Mouse (Mus musculus): Measurements from ENCODE around the gene 4930402H24Rik. TPM values are rescaled to one million over a fixed set of nuclear protein-coding genes. Genes with fewer than 3 reads are reported as not detected.
A peak's percentile ranks its signal among the peaks of the same experiment; 100 is the strongest.

4930402H24Rik gene
- polyA plus RNA-seq (2015; fragmentation: Nextera tagmentation; extraction: Ambion mirVana): 109 and 112 TPM in 2 replicates

GRCm38 (mm10) chr2:130905751-130906583, at the start of gene 4930402H24Rik, which contains the start of gene Atrn:
Gene 4930402H24Rik (minus strand): TSS chr2:130906406.
Gene Atrn (plus strand): TSS chr2:130906495.
- Histone ChIP-seq H3K4me2 (replicated peaks) (peak within 1 kb of the TSS; percentile 84), H3K36me3 (0 out of 2 replicates have a peak, but pooled peaks cover 3% of the 10 kb centered on the region), H3K9ac (replicated peaks) (peak within 1 kb of the TSS; percentile 96), H3K9me3 (no peaks in the 10 kb centered on the region), H3K4me1 (replicated peaks) (peaks cover 32% of the 10 kb centered on the region), H3K27ac (peak within 1 kb of the TSS; percentile 88), H3K4me3 (replicated peaks) (peak within 1 kb of the TSS; percentile 99), H3K27me3 (no peaks in the 10 kb centered on the region)
- ATAC-seq: peak; percentile 98
- WGBS: 4% methylated on average over 49 of the region's 50 CpGs

- 7% methylated on average over 1 of the region's 1 CpGs for WGBS
- no peak overlapping the region for H3K9ac ChIP-seq (replicated peaks)
- no peaks in the 10 kb centered on the region for H3K4me1 ChIP-seq (replicated peaks)
- no peak overlapping the region for H3K27ac ChIP-seq
- H3K4me2 ChIP-seq (replicated peaks): no peak overlapping the region
- H3K36me3 ChIP-seq: peaks cover 16% of the 10 kb centered on the region
- peak; percentile 68 for ATAC-seq
- H3K9me3 ChIP-seq: no peaks in the 10 kb centered on the region
- no peak overlapping the region for H3K4me3 ChIP-seq (replicated peaks)
- H3K27me3 ChIP-seq: no peaks in the 10 kb centered on the region
Measured at GRCm38 (mm10) chr2:130950548-130950947, 44.3 kb upstream of the 4930402H24Rik start.

DNA sequence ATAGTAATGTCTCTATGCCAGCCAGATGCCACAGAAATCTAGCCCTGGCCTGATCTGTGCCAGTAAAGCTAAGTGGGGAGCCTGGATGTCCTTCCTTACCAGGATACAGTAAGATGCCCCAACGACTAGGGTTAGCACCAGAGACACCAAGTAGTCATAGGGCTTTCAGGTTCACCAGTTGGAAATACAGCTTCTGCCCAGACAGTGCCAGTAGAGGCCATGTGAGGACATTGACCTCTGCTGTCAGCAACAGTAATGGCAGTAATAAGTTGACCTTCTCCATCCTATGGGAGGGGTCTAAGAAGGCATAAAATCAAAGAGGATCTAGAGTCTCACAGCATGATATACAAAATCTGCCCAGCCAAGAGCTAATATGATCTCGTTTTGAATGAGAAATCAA, 43.6 kb upstream of the 4930402H24Rik start:
- ATAC-seq: no peak
- Histone ChIP-seq H3K36me3 (peaks cover 16% of the 10 kb centered on the region), H3K27ac (no peak overlapping the region), H3K4me2 (replicated peaks) (no peak overlapping the region), H3K4me1 (replicated peaks) (no peaks in the 10 kb centered on the region), H3K9ac (replicated peaks) (no peak overlapping the region), H3K4me3 (replicated peaks) (no peak overlapping the region), H3K27me3 (no peaks in the 10 kb centered on the region), H3K9me3 (no peaks in the 10 kb centered on the region)
- WGBS: 81% methylated on average over 2 of the region's 2 CpGs

GRCm38 (mm10) chr2:130932865-130933264, 26.7 kb upstream of the 4930402H24Rik start:
- WGBS: 89% methylated on average over 12 of the region's 12 CpGs
- Histone ChIP-seq H3K9me3 (no peaks in the 10 kb centered on the region), H3K4me3 (replicated peaks) (no peak overlapping the region), H3K9ac (replicated peaks) (no peak overlapping the region), H3K27me3 (no peaks in the 10 kb centered on the region), H3K4me1 (replicated peaks) (no peaks in the 10 kb centered on the region), H3K27ac (no peak overlapping the region), H3K36me3 (peaks cover 8% of the 10 kb centered on the region; the same call in 1 of the 2 replicates), H3K4me2 (replicated peaks) (no peak overlapping the region)
- no peak for ATAC-seq

GRCm38 (mm10) chr2:130929994-130930393, 23.8 kb upstream of the 4930402H24Rik start:
- Histone ChIP-seq H3K4me2 (replicated peaks) (no peak overlapping the region), H3K27ac (no peak overlapping the region)
- 96% methylated on average over 5 of the region's 5 CpGs for WGBS

DNA sequence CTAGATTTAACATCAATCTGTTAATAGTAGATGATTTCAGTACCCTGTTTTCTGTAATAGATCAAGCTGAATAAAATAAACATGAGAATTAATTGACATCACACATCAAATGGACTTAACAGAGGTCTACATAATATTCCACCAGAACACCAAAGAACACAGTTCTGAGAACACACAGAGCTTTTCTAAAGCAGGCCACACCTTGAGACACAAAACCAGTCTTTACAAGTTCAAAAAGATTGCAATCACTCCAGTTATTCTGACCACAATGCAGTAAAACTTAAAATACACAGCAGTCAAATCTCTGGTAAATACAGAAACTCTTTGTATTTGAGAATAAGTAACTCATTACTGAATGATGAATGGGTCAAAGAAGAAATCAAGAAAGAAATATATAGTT, 22.3 kb upstream of the 4930402H24Rik start:
- Histone ChIP-seq H3K4me2 (replicated peaks) (no peak overlapping the region), H3K4me3 (replicated peaks) (no peak overlapping the region), H3K27me3 (no peaks in the 10 kb centered on the region), H3K4me1 (replicated peaks) (no peaks in the 10 kb centered on the region), H3K9ac (replicated peaks) (no peak overlapping the region), H3K36me3 (no peaks in the 10 kb centered on the region), H3K27ac (no peak overlapping the region), H3K9me3 (no peaks in the 10 kb centered on the region)
- no peak for ATAC-seq

More at GRCm38 (mm10) chr2:130929994-130930393, 23.8 kb upstream of the 4930402H24Rik start:
- Histone ChIP-seq H3K36me3 (no peaks in the 10 kb centered on the region), H3K9me3 (no peaks in the 10 kb centered on the region), H3K4me3 (replicated peaks) (no peak overlapping the region), H3K27me3 (no peaks in the 10 kb centered on the region), H3K9ac (replicated peaks) (no peak overlapping the region), H3K4me1 (replicated peaks) (no peaks in the 10 kb centered on the region)
- no peak for ATAC-seq

GRCm38 (mm10) chr2:130928031-130928430, 21.8 kb upstream of the 4930402H24Rik start:
- Histone ChIP-seq H3K36me3 (no peaks in the 10 kb centered on the region), H3K27me3 (no peaks in the 10 kb centered on the region), H3K4me3 (replicated peaks) (no peak overlapping the region), H3K9ac (replicated peaks) (no peak overlapping the region), H3K9me3 (no peaks in the 10 kb centered on the region), H3K4me1 (replicated peaks) (no peaks in the 10 kb centered on the region), H3K27ac (no peak overlapping the region), H3K4me2 (replicated peaks) (no peak overlapping the region)
- no peak for ATAC-seq
- 89% methylated on average over 4 of the region's 4 CpGs for whole genome bisulfite sequencing

- H3K27me3 ChIP-seq: no peaks in the 10 kb centered on the region
- H3K4me2 ChIP-seq (replicated peaks): no peak overlapping the region
- H3K4me3 ChIP-seq (replicated peaks): no peak overlapping the region
- H3K27ac ChIP-seq: no peak overlapping the region
- H3K9ac ChIP-seq (replicated peaks): no peak overlapping the region
- WGBS: 85% methylated on average over 2 of the region's 2 CpGs
- ATAC-seq: no peak
- H3K4me1 ChIP-seq (replicated peaks): no peaks in the 10 kb centered on the region
- no peaks in the 10 kb centered on the region for H3K9me3 ChIP-seq
- H3K36me3 ChIP-seq: no peaks in the 10 kb centered on the region
Measured at GRCm38 (mm10) chr2:130924950-130925349, 18.7 kb upstream of the 4930402H24Rik start.

DNA sequence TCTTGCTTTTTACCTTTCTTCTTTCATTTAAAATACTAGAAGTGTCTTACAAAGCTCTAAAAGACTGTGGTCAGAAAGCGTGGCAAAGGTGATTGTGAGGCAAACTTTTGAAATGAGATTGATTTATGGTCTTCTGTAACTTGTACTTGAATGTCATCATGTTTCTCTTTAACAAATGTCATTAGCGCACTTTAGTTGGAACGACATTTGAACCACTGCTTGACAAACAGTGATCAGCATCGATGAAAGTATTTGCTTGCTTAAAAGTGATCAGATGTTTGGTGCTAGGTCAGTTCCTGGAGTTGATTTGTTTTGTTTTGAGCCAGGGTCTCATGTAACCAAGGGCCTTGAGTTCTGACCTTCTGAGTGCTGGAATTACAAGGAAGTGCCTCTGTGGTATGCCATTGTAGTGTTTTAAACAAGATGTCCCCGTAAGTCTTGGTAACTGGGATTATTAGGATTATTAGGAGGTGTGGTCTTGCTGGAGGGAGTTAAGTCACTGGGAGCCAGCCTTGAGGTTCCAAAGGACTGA, 12.9 kb upstream of the 4930402H24Rik start:
- H3K9me3 ChIP-seq: no peaks in the 10 kb centered on the region
- no peak overlapping the region for H3K9ac ChIP-seq (replicated peaks)
- no peak overlapping the region for H3K27ac ChIP-seq
- H3K4me1 ChIP-seq (replicated peaks): no peaks in the 10 kb centered on the region
- H3K36me3 ChIP-seq: no peaks in the 10 kb centered on the region
- ATAC-seq: no peak
- H3K4me2 ChIP-seq (replicated peaks): no peak overlapping the region
- WGBS: 83% methylated on average over 5 of the region's 5 CpGs
- H3K4me3 ChIP-seq (replicated peaks): no peak overlapping the region
- no peaks in the 10 kb centered on the region for H3K27me3 ChIP-seq

DNA sequence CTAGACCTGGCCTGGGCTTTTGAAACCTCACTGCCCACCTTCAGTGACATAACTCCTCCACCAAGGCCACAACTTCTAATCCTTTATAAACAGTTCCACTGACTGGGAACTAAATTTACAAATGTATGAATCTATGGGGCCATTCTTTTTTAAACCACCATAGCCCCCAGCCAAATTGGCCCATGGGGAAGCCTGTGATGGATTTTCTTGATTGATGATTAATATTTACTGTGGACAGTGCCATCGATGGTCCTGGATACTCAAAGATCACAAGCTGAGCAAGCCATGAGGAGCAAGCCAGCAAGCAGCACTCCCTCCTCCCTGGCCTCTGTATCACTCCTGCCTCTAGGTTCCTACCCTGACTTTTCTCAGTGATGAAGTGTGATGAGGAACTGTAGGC, 11.5 kb upstream of the 4930402H24Rik start:
- H3K9me3 ChIP-seq: no peaks in the 10 kb centered on the region
- no peak for ATAC-seq
- H3K36me3 ChIP-seq: no peaks in the 10 kb centered on the region
- no peaks in the 10 kb centered on the region for H3K27me3 ChIP-seq
- WGBS: 96% methylated on average over 1 of the region's 1 CpGs
- no peak overlapping the region for H3K4me3 ChIP-seq (replicated peaks)
- no peak overlapping the region for H3K4me2 ChIP-seq (replicated peaks)
- H3K4me1 ChIP-seq (replicated peaks): no peaks in the 10 kb centered on the region
- H3K27ac ChIP-seq: no peak overlapping the region
- no peak overlapping the region for H3K9ac ChIP-seq (replicated peaks)

- Histone ChIP-seq H3K9me3 (no peaks in the 10 kb centered on the region), H3K36me3 (no peaks in the 10 kb centered on the region), H3K4me1 (replicated peaks) (no peaks in the 10 kb centered on the region), H3K27me3 (no peaks in the 10 kb centered on the region), H3K9ac (replicated peaks) (no peak overlapping the region), H3K4me3 (replicated peaks) (no peak overlapping the region), H3K27ac (no peak overlapping the region), H3K4me2 (replicated peaks) (no peak overlapping the region)
- 42% methylated on average over 3 of the region's 3 CpGs for WGBS
- ATAC-seq: no peak
Measured at GRCm38 (mm10) chr2:130916521-130917147, 10.4 kb upstream of the 4930402H24Rik start.

- Histone ChIP-seq H3K27me3 (no peaks in the 10 kb centered on the region), H3K4me3 (replicated peaks) (no peak overlapping the region), H3K27ac (no peak overlapping the region), H3K4me2 (replicated peaks) (no peak overlapping the region), H3K9ac (replicated peaks) (no peak overlapping the region), H3K9me3 (no peaks in the 10 kb centered on the region), H3K4me1 (replicated peaks) (no peaks in the 10 kb centered on the region), H3K36me3 (no peaks in the 10 kb centered on the region)
- ATAC-seq: no peak
- WGBS: 93% methylated on average over 1 of the region's 1 CpGs
Measured at GRCm38 (mm10) chr2:130914873-130915272, 8.7 kb upstream of the 4930402H24Rik start.
